Mouse (Mus musculus): ENCODE data around the gene Ddx23.

GRCm38 (mm10) chr15:98674284-98674993 is 11.7 kb upstream of the Ddx23 start:
- TF ChIP-seq CTCF (IDR thresholded peaks at IDR 0.05; ENCODE audit: low read depth) (no peak), EP300 (optimal IDR thresholded peaks at IDR 0.05) (no peak)
